In genomic region chr1:59895456-59895855, GRCm38 (mm10) we compare ENCODE assay signal across 9 mouse cellular contexts. TPM values are rescaled to one million over a fixed set of nuclear protein-coding genes. Genes with fewer than 3 reads are reported as not detected.
DNase-seq lines count a peak whose midpoint lies in the region; ATAC-seq and TF ChIP-seq lines count a peak whose summit lies in the region.
"Had no signal": no experiment of that assay in that cellular context is flagged by ENCODE, and none has a peak within 500 bp of the region (broad histone marks: within the 10 kb centered on the region; RNA-seq: fewer than 3 reads in every experiment).

No protein-coding gene starts in this region.

- 0 out of 2 replicates have a peak overlapping the region, but pooled peaks have one; percentile 7 for H3K27ac ChIP-seq in kidney, adult 2 months (ENCODE audit: insufficient read depth, low read depth, low read length)
- no peak overlapping the region for H3K27ac ChIP-seq in kidney, embryonic 14.5 days (ENCODE audit: low read depth, low read length)
- peak overlapping the region; percentile 34 for H3K27ac ChIP-seq in lung, embryonic 15.5 days
- H3K27ac ChIP-seq in midbrain, embryonic 13.5 days: no peak overlapping the region
- H3K27ac ChIP-seq in limb, embryonic 10.5 days: no peak overlapping the region

- TF ChIP-seq POLR2A in kidney, adult 2 months (IDR thresholded peaks at IDR 0.05; ENCODE audit: low read depth, low read length): no peak

- intact Hi-C loops in heart, postnatal 14 days (cut with DNase I): no loop called here

- peak; percentile 87 for DNase-seq in kidney, adult 2 months
- peak; percentile 43 for DNase-seq in adrenal gland, postnatal 25 days
- peak; percentile 53 to 57 for DNase-seq in heart, postnatal 14 days
- peak; percentile 33 to 58 for DNase-seq in spleen, postnatal 36 days (ENCODE audit: low spot score in 2 of 2)
- no peak for DNase-seq in limb, embryonic 10.5 days (ENCODE audit: low spot score)

- no peaks in the 10 kb centered on the region for H3K9me3 ChIP-seq in kidney, embryonic 14.5 days (ENCODE audit: control insufficient read depth, low read length)
- H3K9me3 ChIP-seq in lung, embryonic 15.5 days: no peaks in the 10 kb centered on the region
- H3K9me3 ChIP-seq in midbrain, embryonic 13.5 days: no peaks in the 10 kb centered on the region
- no peaks in the 10 kb centered on the region for H3K9me3 ChIP-seq in limb, embryonic 10.5 days (replicated peaks)

- no peak for ATAC-seq in kidney, embryonic 14.5 days (ENCODE audit: low FRiP score, low TSS enrichment)
- ATAC-seq in lung, embryonic 15.5 days (ENCODE audit: borderline replicate concordance, extremely low read depth, low FRiP score, low TSS enrichment): peak; percentile 78; the same call in 1 of the 2 replicates
- no peak for ATAC-seq in midbrain, embryonic 13.5 days

- no peak overlapping the region for H3K9ac ChIP-seq in kidney, embryonic 14.5 days (ENCODE audit: low read depth, low read length)
- H3K9ac ChIP-seq in lung, embryonic 15.5 days: no peak overlapping the region
- no peak overlapping the region for H3K9ac ChIP-seq in midbrain, embryonic 13.5 days (replicated peaks)

- H3K4me2 ChIP-seq in kidney, embryonic 14.5 days (replicated peaks; ENCODE audit: low read depth, low read length): no peak overlapping the region
- H3K4me2 ChIP-seq in lung, embryonic 15.5 days: no peak overlapping the region
- H3K4me2 ChIP-seq in midbrain, embryonic 13.5 days (replicated peaks): no peak overlapping the region

- WGBS in kidney, adult 2 months: 17% methylated on average over 4 of the region's 4 CpGs
- WGBS in kidney, embryonic 14.5 days: 48% methylated on average over 4 of the region's 4 CpGs
- WGBS in lung, embryonic 15.5 days: 21% methylated on average over 4 of the region's 4 CpGs
- 58% methylated on average over 4 of the region's 4 CpGs for WGBS in midbrain, embryonic 13.5 days
- WGBS in limb, embryonic 10.5 days: 67% methylated on average over 4 of the region's 4 CpGs

- TF ChIP-seq CTCF in kidney, adult 2 months (conservative IDR thresholded peaks at IDR 0.05; ENCODE audit: insufficient read depth, insufficient read length, low read depth, low read length): no peak

- H3K36me3 ChIP-seq in kidney, adult 2 months (ENCODE audit: control insufficient read depth, insufficient read depth, low read length): no peaks in the 10 kb centered on the region
- no peaks in the 10 kb centered on the region for H3K36me3 ChIP-seq in kidney, embryonic 14.5 days (ENCODE audit: control insufficient read depth, insufficient read depth, low read length)
- no peaks in the 10 kb centered on the region for H3K36me3 ChIP-seq in lung, embryonic 15.5 days
- no peaks in the 10 kb centered on the region for H3K36me3 ChIP-seq in midbrain, embryonic 13.5 days
- H3K36me3 ChIP-seq in limb, embryonic 10.5 days: no peaks in the 10 kb centered on the region

- H3K27me3 ChIP-seq in kidney, adult 2 months (replicated peaks; ENCODE audit: control insufficient read depth, insufficient read depth, low read length): no peaks in the 10 kb centered on the region
- H3K27me3 ChIP-seq in kidney, embryonic 14.5 days (ENCODE audit: control insufficient read depth, insufficient read depth, low read length): no peaks in the 10 kb centered on the region
- H3K27me3 ChIP-seq in lung, embryonic 15.5 days: no peaks in the 10 kb centered on the region
- H3K27me3 ChIP-seq in midbrain, embryonic 13.5 days: no peaks in the 10 kb centered on the region
- H3K27me3 ChIP-seq in limb, embryonic 10.5 days (ENCODE audit: low read depth, poor library complexity, severe bottlenecking): no peaks in the 10 kb centered on the region
- H3K27me3 ChIP-seq: megakaryocyte, embryonic 14.5 days had no signal

- peaks cover 26% of the 10 kb centered on the region; the same call in 1 of the 2 replicates for H3K4me1 ChIP-seq in kidney, adult 2 months (ENCODE audit: control insufficient read depth, insufficient read depth, low read length)
- H3K4me1 ChIP-seq in kidney, embryonic 14.5 days (ENCODE audit: control insufficient read depth, insufficient read depth, low read length): no peaks in the 10 kb centered on the region
- H3K4me1 ChIP-seq in lung, embryonic 15.5 days: peaks cover 12% of the 10 kb centered on the region
- no peaks in the 10 kb centered on the region for H3K4me1 ChIP-seq in midbrain, embryonic 13.5 days (replicated peaks)
- no peaks in the 10 kb centered on the region for H3K4me1 ChIP-seq in limb, embryonic 10.5 days

- H3K4me3 ChIP-seq in kidney, adult 2 months (ENCODE audit: insufficient read depth, low read depth, low read length): no peak overlapping the region
- H3K4me3 ChIP-seq in kidney, embryonic 14.5 days (ENCODE audit: low read length): no peak overlapping the region
- no peak overlapping the region for H3K4me3 ChIP-seq in lung, embryonic 15.5 days
- H3K4me3 ChIP-seq in midbrain, embryonic 13.5 days (replicated peaks): no peak overlapping the region
- no peak overlapping the region for H3K4me3 ChIP-seq in limb, embryonic 10.5 days
- H3K4me3 ChIP-seq: megakaryocyte, embryonic 14.5 days had no signal

RNA-seq across cellular contexts. Expression of gene Fam117b, which starts 17.4 kb away (rescaled TPM):
- polyA plus RNA-seq in kidney, adult 2 months (2012; rRNA removed): 11.5 and 11.9 TPM in 2 replicates
- 11.2 and 19.2 TPM in 2 replicates for polyA plus RNA-seq in kidney, embryonic 14.5 days (2014; fragmentation: Nextera tagmentation; extraction: Ambion mirVana)
- total RNA-seq in adrenal gland, postnatal 25 days (2021): 40.2 TPM in 2 replicates
- total RNA-seq in heart, postnatal 14 days (2021): 10 to 100 TPM; 29.3 to 30.3 TPM
- 10.8 and 13.1 TPM in 2 replicates for polyA plus RNA-seq in lung, embryonic 15.5 days (2015; fragmentation: Nextera tagmentation; extraction: Ambion mirVana)
- polyA plus RNA-seq in midbrain, embryonic 13.5 days (2015; fragmentation: Nextera tagmentation; extraction: Ambion mirVana): 27.6 and 29.1 TPM in 2 replicates
- polyA plus RNA-seq in limb, embryonic 10.5 days (2016; fragmentation: Nextera tagmentation; extraction: Ambion mirVana): 9.7 and 12.3 TPM in 2 replicates

Comparison
In these comparisons a context has a peak if more than half of its experiments do, and no peak if none do; other contexts are left out.
1. H3K27ac ChIP-seq: peak in kidney, adult 2 months (single experiment) and lung, embryonic 15.5 days (single experiment); none in kidney, embryonic 14.5 days (single experiment), midbrain, embryonic 13.5 days (single experiment) and limb, embryonic 10.5 days (single experiment).